Mouse (Mus musculus): ENCODE results near the gene 4930438A08Rik.

DNA sequence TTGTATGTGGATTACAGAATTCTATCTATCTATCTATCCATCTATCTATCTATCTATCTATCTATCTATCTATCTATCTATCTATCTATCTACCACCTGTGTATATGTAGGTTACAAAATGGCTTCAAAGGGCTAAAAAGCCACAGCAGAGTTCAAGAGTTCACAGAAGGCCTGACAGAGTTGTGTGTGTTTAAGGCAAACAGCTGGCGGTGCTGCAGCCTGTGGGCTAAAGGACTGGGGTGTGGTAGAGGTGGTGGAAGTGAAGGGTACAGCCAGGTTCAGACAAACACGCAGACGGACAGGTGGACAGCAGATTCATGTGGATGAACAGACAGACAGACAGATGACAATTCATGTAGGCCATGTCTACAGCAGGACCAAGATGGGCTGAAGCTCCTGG, 6.3 kb upstream of the 4930438A08Rik start:
- TF ChIP-seq POLR2A (IDR thresholded peaks at IDR 0.05; ENCODE audit: insufficient read depth, low read depth, low read length) = no peak
- TF ChIP-seq EP300 (IDR thresholded peaks at IDR 0.05; ENCODE audit: insufficient read depth, low read depth, low read length) = no peak
- TF ChIP-seq CTCF (IDR thresholded peaks at IDR 0.05) = no peak
